Mouse (Mus musculus): ENCODE measurements around the gene Clp1. TPM values are rescaled to one million over a fixed set of nuclear protein-coding genes. Genes with fewer than 3 reads are reported as not detected.

The Clp1 gene
- polyA plus RNA-seq, 1 experiment from 2014 or later, result 59.8 TPM

MicroRNAs encoded within 50 kb of the gene (microRNA counts, 519-probe panel; counts per million panel counts)
- 7,021 counts per million, percentile 96 among the panel's probes with 10 or more counts for microRNA mmu-miR-130a

Small RNA genes within 50 kb of the gene (microRNA-seq; reads per million reads assigned to microRNA genes)
- gene Mir130a, result 26,891 reads per million, percentile 98 among the genes with 10 or more reads in this experiment

Other genes starting within 250 kb of the Clp1 start
- gene Ctnnd1, start 76.6 kb downstream of the Clp1 start, polyA plus RNA-seq (2016; fragmentation: Nextera tagmentation; extraction: Ambion mirVana), result 18.6 and 20.5 TPM in 2 replicates
- gene Btbd18, start 68.3 kb downstream of the Clp1 start, polyA plus RNA-seq (2016; fragmentation: Nextera tagmentation; extraction: Ambion mirVana), result 0.04 and 0.10 TPM in 2 replicates
- 163 and 165 TPM in 2 replicates for gene Selenoh, start 56.6 kb downstream of the Clp1 start, polyA plus RNA-seq (2016; fragmentation: Nextera tagmentation; extraction: Ambion mirVana)
- not detected in 2 replicates for gene Gm28635, start 49.3 kb downstream of the Clp1 start, polyA plus RNA-seq (2016; fragmentation: Nextera tagmentation; extraction: Ambion mirVana)
- 27.2 and 28.1 TPM in 2 replicates for gene Med19, start 48.9 kb downstream of the Clp1 start, polyA plus RNA-seq (2016; fragmentation: Nextera tagmentation; extraction: Ambion mirVana)
- 86.3 and 88.8 TPM in 2 replicates for gene Tmx2, start 48.2 kb downstream of the Clp1 start, polyA plus RNA-seq (2016; fragmentation: Nextera tagmentation; extraction: Ambion mirVana)
- 28.1 and 29.3 TPM in 2 replicates for gene Zdhhc5, start 12.2 kb downstream of the Clp1 start, polyA plus RNA-seq (2016; fragmentation: Nextera tagmentation; extraction: Ambion mirVana)
- 49.8 and 52.1 TPM in 2 replicates for gene Ypel4, start 6.7 kb upstream of the Clp1 start, polyA plus RNA-seq (2016; fragmentation: Nextera tagmentation; extraction: Ambion mirVana)
- 3.8 and 3.9 TPM in 2 replicates for gene Gm19426, start 16.3 kb upstream of the Clp1 start, polyA plus RNA-seq (2016; fragmentation: Nextera tagmentation; extraction: Ambion mirVana)
- 30.8 and 32.3 TPM in 2 replicates for gene Serping1, start 48.1 kb upstream of the Clp1 start, polyA plus RNA-seq (2016; fragmentation: Nextera tagmentation; extraction: Ambion mirVana)
- gene Ube2l6, start 71.5 kb upstream of the Clp1 start, polyA plus RNA-seq (2016; fragmentation: Nextera tagmentation; extraction: Ambion mirVana), result 293 and 321 TPM in 2 replicates
- 0.29 and 0.43 TPM in 2 replicates for gene Smtnl1, start 95.3 kb upstream of the Clp1 start, polyA plus RNA-seq (2016; fragmentation: Nextera tagmentation; extraction: Ambion mirVana)
- 50.9 and 54.3 TPM in 2 replicates for gene Timm10, start 99.6 kb upstream of the Clp1 start, polyA plus RNA-seq (2016; fragmentation: Nextera tagmentation; extraction: Ambion mirVana)
- 153 and 162 TPM in 2 replicates for gene Slc43a1, start 111.5 kb upstream of the Clp1 start, polyA plus RNA-seq (2016; fragmentation: Nextera tagmentation; extraction: Ambion mirVana)
- 0.29 and 0.31 TPM in 2 replicates for gene Rtn4rl2, start 159.4 kb upstream of the Clp1 start, polyA plus RNA-seq (2016; fragmentation: Nextera tagmentation; extraction: Ambion mirVana)
- 127 and 128 TPM in 2 replicates for gene Slc43a3, start 209.2 kb upstream of the Clp1 start, polyA plus RNA-seq (2016; fragmentation: Nextera tagmentation; extraction: Ambion mirVana)

Measured in liver, embryonic 12.5 days (tissue).